Mouse (Mus musculus) cerebellum, adult 2 months (tissue): ENCODE results near the gene Csnk2b. TPM values are rescaled to one million over a fixed set of nuclear protein-coding genes. Genes with fewer than 3 reads are reported as not detected.

Experiments used
- DNase-seq, 2 experiments: peaks; one replicate each; pipeline ENCODE4 v3.0.0; 2021
- H3K27ac ChIP-seq: fragments of 200-500 bp; 2 replicates; pipeline ENCODE4 v1.5.1; 2012; ENCODE audit warnings: low read length, control low read depth, inconsistent platforms; ENCODE audit not compliant: insufficient read depth
- H3K27me3 ChIP-seq: fragments of 200-500 bp; 2 replicates; pipeline ENCODE4 v1.6.1; 2012; ENCODE audit warnings: inconsistent platforms, mild to moderate bottlenecking, low read length, moderate library complexity; ENCODE audit not compliant: control insufficient read depth, insufficient read depth
- H3K4me1 ChIP-seq: fragments of 200-500 bp; 2 replicates; pipeline ENCODE4 v1.6.1; 2011; ENCODE audit warnings: low read length; ENCODE audit not compliant: control insufficient read depth, insufficient read depth
- H3K4me3 ChIP-seq: fragments of 200-500 bp; replicated peaks from 2 replicates; pipeline ENCODE3; 2011; ENCODE audit warnings: mild to moderate bottlenecking, low read depth, low read length, control low read depth; ENCODE audit not compliant: insufficient read depth
- CTCF ChIP-seq: fragments of 200-500 bp; IDR thresholded peaks from 2 replicates; pipeline ENCODE4 v1.5.1; 2011; ENCODE audit warnings: low read depth, mild to moderate bottlenecking, control low read depth, low read length, moderate library complexity, borderline replicate concordance; ENCODE audit not compliant: insufficient read depth
- POLR2A ChIP-seq: fragments of 200-500 bp; IDR thresholded peaks from 2 replicates; pipeline ENCODE4 v1.6.1; 2011; ENCODE audit warnings: low read length, control low read depth, borderline replicate concordance; ENCODE audit not compliant: insufficient read depth
- WGBS: fragments of 180-500 bp; shearing (Covaris S2); methylation state at CpG from one replicate; pipeline ENCODE4 v1.1.7; 2018; 5-methylcytosine and 5-hydroxymethylcytosine counted together
- polyA plus RNA-seq: library from polyadenylated mRNA; depleted of rRNA; stranded (reverse); fragments of >200 nt; gene quantifications from 2 replicates; pipeline ENCODE4 v1.2.3, GENCODE M21; 2012; rRNA removed

Gene Csnk2b
- polyA plus RNA-seq, 1 experiment = 231 TPM

GRCm38 (mm10) chr17:35068213-35068914 is 53.5 kb downstream of the Csnk2b start:
- H3K4me3 ChIP-seq = no peak overlapping the region
- H3K27ac ChIP-seq = peak overlapping the region; percentile 86; the same call in 1 of the 2 replicates
- H3K4me1 ChIP-seq = peaks cover 50% of the 10 kb centered on the region
- WGBS = 62% methylated on average over 17 of the region's 17 CpGs
- peak; percentile 43 to 63 for DNase-seq
- no peak for TF ChIP-seq CTCF
- no peak for TF ChIP-seq POLR2A
- no peaks in the 10 kb centered on the region for H3K27me3 ChIP-seq

Other genes with a start within 250 kb of the Csnk2b start
- gene Zbtb12, start 242.6 kb downstream of the Csnk2b start, polyA plus RNA-seq = 8.2 and 8.3 TPM in 2 replicates
- gene Gm20547, start 240.0 kb downstream of the Csnk2b start, polyA plus RNA-seq = 0.08 and 0.10 TPM in 2 replicates
- 2.3 and 2.9 TPM in 2 replicates for gene C2, start 223.8 kb downstream of the Csnk2b start, polyA plus RNA-seq
- gene Ehmt2, start 223.6 kb downstream of the Csnk2b start, polyA plus RNA-seq = 174 and 182 TPM in 2 replicates
- 0.05 TPM in 1 of 2 replicates, not detected in the other for gene Slc44a4, start 207.6 kb downstream of the Csnk2b start, polyA plus RNA-seq
- gene Neu1, start 190.8 kb downstream of the Csnk2b start, polyA plus RNA-seq = 58.7 and 60.9 TPM in 2 replicates
- 4.6 and 9.2 TPM in 2 replicates for gene Hspa1b, start 162.8 kb downstream of the Csnk2b start, polyA plus RNA-seq
- not detected in 2 replicates for gene Gm20481, start 152.1 kb downstream of the Csnk2b start, polyA plus RNA-seq
- 10.5 and 14.9 TPM in 2 replicates for gene Hspa1a, start 149.9 kb downstream of the Csnk2b start, polyA plus RNA-seq
- gene Hspa1l, start 149.3 kb downstream of the Csnk2b start, polyA plus RNA-seq = 0.49 and 0.89 TPM in 2 replicates
- 56.2 and 63.7 TPM in 2 replicates for gene Lsm2, start 140.2 kb downstream of the Csnk2b start, polyA plus RNA-seq
- gene Vars, start 121.1 kb downstream of the Csnk2b start, polyA plus RNA-seq = 65.3 and 77.0 TPM in 2 replicates
- gene Vwa7, start 105.5 kb downstream of the Csnk2b start, polyA plus RNA-seq = 25.5 and 30.1 TPM in 2 replicates
- gene Sapcd1, start 94.0 kb downstream of the Csnk2b start, polyA plus RNA-seq = 2.0 and 2.3 TPM in 2 replicates
- gene Msh5, start 75.3 kb downstream of the Csnk2b start, polyA plus RNA-seq = 4.3 and 5.5 TPM in 2 replicates
- gene Clic1, start 72.1 kb downstream of the Csnk2b start, polyA plus RNA-seq = 41.2 and 42.9 TPM in 2 replicates
- gene Ddah2, start 63.0 kb downstream of the Csnk2b start, polyA plus RNA-seq = 59.5 and 63.3 TPM in 2 replicates
- 0.11 and 0.15 TPM in 2 replicates for gene Ly6g6c, start 56.7 kb downstream of the Csnk2b start, polyA plus RNA-seq
- gene Mpig6b, start 55.9 kb downstream of the Csnk2b start, polyA plus RNA-seq = 0.25 and 0.43 TPM in 2 replicates
- gene Ly6g6e, start 45.2 kb downstream of the Csnk2b start, polyA plus RNA-seq = 5.3 and 6.3 TPM in 2 replicates
- 8.5 and 10.4 TPM in 2 replicates for gene Ly6g6d, start 44.0 kb downstream of the Csnk2b start, polyA plus RNA-seq
- 0.86 and 1.1 TPM in 2 replicates for gene Ly6g6f, start 36.4 kb downstream of the Csnk2b start, polyA plus RNA-seq
- 337 and 394 TPM in 2 replicates for gene Abhd16a, start 32.8 kb downstream of the Csnk2b start, polyA plus RNA-seq
- gene Ly6g5c, start 13.8 kb downstream of the Csnk2b start, polyA plus RNA-seq = 0.28 TPM in 1 of 2 replicates, not detected in the other
- 2.2 and 3.4 TPM in 2 replicates for gene Ly6g5b, start 6.6 kb downstream of the Csnk2b start, polyA plus RNA-seq
- gene Gpank1, start 598 bp downstream of the Csnk2b start, polyA plus RNA-seq = 32.7 TPM in 2 replicates
- 12.3 and 14.6 TPM in 2 replicates for gene D17H6S53E, start 4.3 kb upstream of the Csnk2b start, polyA plus RNA-seq
- 0.21 and 0.28 TPM in 2 replicates for gene Apom, start 10.0 kb upstream of the Csnk2b start, polyA plus RNA-seq
- 211 and 226 TPM in 2 replicates for gene Bag6, start 13.1 kb upstream of the Csnk2b start, polyA plus RNA-seq
- gene Prrc2a, start 42.8 kb upstream of the Csnk2b start, polyA plus RNA-seq = 277 and 289 TPM in 2 replicates
- 2.1 and 4.1 TPM in 2 replicates for gene Aif1, start 54.0 kb upstream of the Csnk2b start, polyA plus RNA-seq
- 2.8 and 3.2 TPM in 2 replicates for gene Lst1, start 66.4 kb upstream of the Csnk2b start, polyA plus RNA-seq
- gene Ltb, start 72.4 kb upstream of the Csnk2b start, polyA plus RNA-seq = 0.34 and 0.38 TPM in 2 replicates
- not detected in 2 replicates for gene Tnf, start 80.0 kb upstream of the Csnk2b start, polyA plus RNA-seq
- 0.11 and 0.13 TPM in 2 replicates for gene Lta, start 83.3 kb upstream of the Csnk2b start, polyA plus RNA-seq
- gene Gm16181, start 98.8 kb upstream of the Csnk2b start, polyA plus RNA-seq = not detected in 2 replicates
- gene Atp6v1g2, start 111.6 kb upstream of the Csnk2b start, polyA plus RNA-seq = 628 TPM in 2 replicates
- 12.7 and 13.2 TPM in 2 replicates for gene Nfkbil1, start 113.7 kb upstream of the Csnk2b start, polyA plus RNA-seq
- 438 and 458 TPM in 2 replicates for gene Ddx39b, start 119.7 kb upstream of the Csnk2b start, polyA plus RNA-seq
- gene H2-D1, start 140.7 kb upstream of the Csnk2b start, polyA plus RNA-seq = 174 and 183 TPM in 2 replicates
- 0.26 and 0.92 TPM in 2 replicates for gene H2-Q1, start 198.4 kb upstream of the Csnk2b start, polyA plus RNA-seq
- 1.4 and 1.5 TPM in 2 replicates for gene H2-Q2, start 220.2 kb upstream of the Csnk2b start, polyA plus RNA-seq